Mouse (Mus musculus) adrenal gland, adult 18-20 months (tissue): ENCODE measurements at regions not wholly inside any gene's neighbourhood (a gene's known extent, or its start where the extent isn't known, plus 50 kb on each side); places are given as distances from the start of the nearest gene placed in this dataset.

Experiments
- DNase-seq, 2 experiments: peaks; one replicate each; pipeline ENCODE4 v3.0.0; 2021 to 2022; ENCODE audit warnings: low spot score in 2 of 2

DNA sequence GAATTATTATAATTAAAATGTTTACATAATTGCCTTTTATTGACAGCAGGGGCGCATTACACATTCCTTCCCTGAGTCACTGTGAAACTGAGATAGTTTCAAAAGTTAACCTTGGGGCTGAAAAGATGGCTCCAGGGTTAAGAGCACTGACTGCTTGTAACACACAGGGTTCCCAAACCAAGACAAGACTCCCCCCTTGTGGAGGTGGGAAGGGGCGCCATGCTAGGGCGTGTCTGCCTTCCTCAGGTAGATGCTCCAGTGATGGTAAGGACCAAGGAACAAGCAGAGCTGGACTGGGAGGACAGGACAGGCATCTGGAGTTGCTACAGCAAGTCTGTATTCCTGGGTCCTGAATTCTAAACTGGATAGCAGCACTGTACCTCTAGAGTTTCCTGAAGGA lies 351.9 kb downstream of the Tbc1d22a start:
- no peak for DNase-seq

- no peak for DNase-seq
Observed at GRCm38 (mm10) chr15:86574311-86574710, 360.1 kb downstream of the Tbc1d22a start.

DNA sequence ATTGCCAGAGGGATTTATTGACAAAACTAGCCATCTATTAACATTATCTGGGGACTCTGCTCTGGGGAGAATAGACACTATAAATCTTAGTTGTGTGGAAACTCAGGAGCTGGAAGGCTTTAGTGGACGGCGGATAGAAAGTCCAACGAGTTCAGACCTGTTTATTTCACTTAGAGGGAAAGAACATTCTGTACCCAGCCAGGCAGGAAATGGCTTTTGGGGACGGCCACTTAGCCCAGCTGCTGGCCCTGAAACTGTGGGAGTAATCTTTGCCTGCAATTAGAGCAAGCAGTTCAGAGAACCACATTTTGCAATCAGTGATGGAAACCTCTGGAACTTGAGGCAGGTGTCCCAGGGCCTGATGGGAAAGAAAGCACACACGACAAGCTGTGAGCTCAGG lies 362.4 kb downstream of the Tbc1d22a start:
- no peak for DNase-seq

DNA sequence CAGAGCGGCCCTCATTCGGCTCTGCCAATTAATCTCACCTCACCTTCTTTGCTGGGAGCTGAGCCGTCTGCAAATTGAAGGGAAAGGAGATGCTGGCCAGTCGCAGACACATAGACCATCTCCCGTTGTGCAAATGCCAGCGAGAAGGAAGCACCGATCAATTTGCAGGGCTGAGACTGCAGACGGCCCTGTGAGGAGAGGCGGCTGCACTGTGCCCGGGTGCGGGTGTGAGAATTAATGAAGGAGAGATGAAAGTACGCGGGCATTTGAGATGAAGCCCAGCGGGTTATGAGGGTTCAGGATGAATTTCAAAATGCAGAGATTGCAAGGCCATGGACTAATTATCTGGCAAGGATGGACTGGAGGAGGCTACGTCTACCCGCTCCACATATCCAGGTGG lies 364.4 kb downstream of the Tbc1d22a start:
- DNase-seq = no peak

- DNase-seq = no peak
Observed at GRCm38 (mm10) chr15:86582240-86583090, 368.2 kb downstream of the Tbc1d22a start.

GRCm38 (mm10) chr15:86585716-86586115 lies 371.5 kb downstream of the Tbc1d22a start:
- DNase-seq = no peak

GRCm38 (mm10) chr15:86587209-86587608 lies 372.9 kb downstream of the Tbc1d22a start:
- DNase-seq = no peak

DNA sequence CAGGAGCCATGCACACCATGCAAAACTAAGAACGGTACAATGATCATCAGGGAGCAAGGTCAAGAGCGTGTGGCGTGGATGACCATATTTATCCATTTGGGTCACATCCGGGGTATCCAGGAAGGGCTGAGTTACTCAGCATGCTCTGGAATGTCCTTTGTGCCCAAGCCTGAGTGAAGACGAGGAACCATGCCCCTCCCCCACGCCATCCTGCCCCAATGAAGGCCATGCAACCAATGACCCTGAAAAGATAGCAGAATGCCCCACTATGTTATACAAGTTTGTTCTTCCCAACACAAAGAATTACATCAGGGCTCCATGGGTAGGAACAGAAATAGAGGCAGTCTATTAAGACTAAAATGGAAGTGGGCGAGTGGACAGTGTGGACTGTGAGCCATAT lies 375.8 kb downstream of the Tbc1d22a start:
- no peak for DNase-seq

GRCm38 (mm10) chr15:86590896-86591295 lies 376.6 kb downstream of the Tbc1d22a start:
- DNase-seq = no peak

GRCm38 (mm10) chr15:86593404-86593803 lies 379.1 kb downstream of the Tbc1d22a start:
- DNase-seq = no peak

- DNase-seq = no peak
Observed at GRCm38 (mm10) chr15:86606411-86606810, 392.2 kb downstream of the Tbc1d22a start.

GRCm38 (mm10) chr15:86609692-86610091 lies 395.4 kb downstream of the Tbc1d22a start:
- no peak for DNase-seq

DNA sequence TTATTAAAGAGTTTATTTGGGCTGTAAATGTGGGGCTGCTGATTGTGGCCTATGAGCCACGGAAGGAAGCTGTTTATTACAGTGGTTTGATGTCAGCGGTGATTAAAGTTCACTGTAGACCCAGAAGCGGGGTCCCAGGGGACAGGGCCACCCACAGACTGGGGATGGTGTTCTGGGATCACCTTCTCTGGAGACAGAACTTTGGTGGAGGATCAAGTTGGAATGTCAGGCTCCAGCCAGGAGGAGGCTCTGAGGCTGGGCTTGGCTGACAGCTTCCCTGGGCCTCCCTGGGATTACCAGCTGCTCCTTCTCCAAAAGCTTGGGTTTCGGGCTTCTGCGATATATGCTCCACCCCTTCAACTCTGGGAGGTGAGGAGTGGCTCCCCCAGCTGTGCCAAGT lies 417.1 kb downstream of the Tbc1d22a start:
- no peak for DNase-seq

DNA sequence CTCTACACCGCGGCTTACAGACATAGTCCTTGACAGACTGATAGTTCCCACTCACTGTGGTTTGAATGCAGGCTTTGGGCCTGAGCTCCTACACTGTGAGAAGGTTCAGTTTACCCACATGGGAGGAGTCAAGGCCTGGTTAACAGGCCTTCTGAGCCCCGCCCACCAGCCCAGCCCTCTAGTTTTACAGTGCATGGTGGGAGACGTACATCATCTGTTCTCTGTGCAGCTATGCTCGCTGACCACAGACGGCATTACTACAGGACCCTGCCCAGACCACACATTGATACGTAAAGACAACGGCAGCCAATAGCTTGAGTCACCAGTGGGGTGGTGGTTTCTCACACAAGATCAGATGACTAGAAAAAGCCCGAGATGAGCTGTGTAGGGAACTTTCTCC lies 431.0 kb downstream of the Tbc1d22a start:
- DNase-seq = no peak

- DNase-seq = no peak
Observed at GRCm38 (mm10) chr15:86648131-86648530, 433.9 kb downstream of the Tbc1d22a start.

DNA sequence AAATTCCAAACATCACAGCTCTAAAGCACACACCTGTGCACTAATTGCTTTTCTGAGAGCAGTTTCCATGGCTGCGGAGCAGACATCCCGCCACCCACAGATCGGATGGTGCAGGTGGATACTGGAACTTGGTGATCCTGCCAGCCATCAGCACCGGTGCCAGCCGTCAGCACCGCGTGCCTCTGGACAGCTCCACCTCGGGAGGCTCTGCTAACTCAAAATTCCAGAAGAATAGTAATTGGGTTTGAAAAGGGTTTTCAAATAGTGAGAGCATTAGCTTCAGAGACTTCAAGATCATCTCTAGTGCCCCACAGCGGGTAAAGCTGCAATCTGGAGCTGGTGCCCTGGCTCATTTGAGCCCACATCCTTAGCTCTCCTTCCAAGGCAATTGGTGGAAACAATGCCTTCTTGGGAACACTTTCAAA lies 458.8 kb downstream of the Tbc1d22a start:
- DNase-seq = no peak

- no peak for DNase-seq
Observed at GRCm38 (mm10) chr15:86677016-86677415, 462.8 kb downstream of the Tbc1d22a start.

DNA sequence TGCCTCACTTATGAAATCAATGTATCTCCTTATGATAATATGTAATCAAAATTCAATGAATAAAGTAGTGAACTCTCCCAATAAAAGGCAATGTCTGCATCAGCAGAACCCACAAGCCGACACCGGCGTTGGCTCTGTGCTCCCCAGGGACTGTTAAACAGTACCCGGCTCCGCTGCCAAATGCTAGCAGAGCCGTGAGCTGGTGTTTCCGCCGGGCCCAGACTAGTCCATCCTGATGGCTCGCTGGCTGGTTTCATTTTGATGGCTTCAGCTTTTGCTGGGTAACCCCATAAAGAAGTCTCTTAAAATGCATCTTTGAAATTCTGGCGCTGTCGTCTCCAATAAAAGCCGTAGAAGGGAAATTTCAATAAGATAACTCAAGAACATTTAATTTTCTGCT lies 468.8 kb downstream of the Tbc1d22a start:
- no peak for DNase-seq

GRCm38 (mm10) chr15:86689694-86690093 lies 475.4 kb downstream of the Tbc1d22a start:
- DNase-seq = no peak

DNA sequence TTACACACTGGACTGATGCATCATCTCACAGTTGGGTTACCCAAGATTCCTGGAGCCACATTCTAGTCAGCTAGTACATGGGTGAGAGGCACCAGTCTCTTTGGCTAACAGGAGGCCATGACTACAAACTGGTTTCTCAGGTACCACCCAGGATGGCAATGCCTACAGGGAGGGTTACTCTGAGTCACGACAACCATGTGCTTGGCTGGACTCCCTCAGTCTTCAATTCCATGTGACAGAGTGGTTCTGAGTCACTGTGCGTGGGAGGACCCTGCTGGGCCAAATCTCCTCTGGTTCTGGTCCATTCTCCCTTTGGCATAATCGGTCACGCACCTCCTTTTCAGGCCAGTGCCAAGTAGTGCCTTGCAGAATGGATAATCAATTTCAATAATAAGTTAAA lies 482.5 kb downstream of the Tbc1d22a start:
- DNase-seq = no peak

DNA sequence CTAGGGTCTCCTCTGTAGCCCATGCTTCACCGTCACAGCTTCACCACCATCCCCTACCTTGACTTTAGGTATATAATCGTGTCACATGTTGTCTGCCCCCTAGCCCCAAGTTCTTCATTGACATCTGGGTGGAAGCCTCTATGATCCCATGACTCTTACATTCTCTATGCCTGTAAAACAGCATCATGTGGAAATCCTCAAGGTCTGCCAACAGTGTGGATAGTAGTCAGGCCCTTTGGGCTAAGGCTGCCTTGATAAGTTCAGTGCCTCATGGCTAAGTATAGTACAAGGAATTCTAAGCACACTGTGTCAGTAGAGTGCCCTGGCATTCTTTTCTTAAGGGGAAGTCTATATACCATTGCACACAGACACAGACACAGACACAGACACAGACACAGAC lies 496.2 kb downstream of the Tbc1d22a start:
- no peak for DNase-seq

DNA sequence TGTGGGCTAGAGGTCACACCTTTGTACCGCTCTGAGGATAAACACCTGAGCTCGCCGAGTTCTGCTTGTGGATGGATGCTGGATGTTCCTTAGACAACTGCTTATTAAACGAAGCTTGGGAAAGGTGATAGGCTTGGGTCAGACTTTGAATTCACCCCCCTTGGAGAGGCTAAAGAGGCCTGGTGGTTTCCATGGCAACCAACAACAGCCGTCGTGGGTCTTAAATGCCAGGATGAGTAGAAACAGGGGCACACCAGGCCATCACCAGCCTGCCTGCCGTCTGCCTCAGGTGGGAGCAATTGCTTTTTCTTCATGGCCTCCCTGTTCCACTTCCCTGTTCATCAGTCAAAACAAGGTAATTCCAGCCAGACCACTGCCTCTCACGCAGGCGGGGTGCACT lies 504.1 kb downstream of the Tbc1d22a start:
- no peak for DNase-seq

DNA sequence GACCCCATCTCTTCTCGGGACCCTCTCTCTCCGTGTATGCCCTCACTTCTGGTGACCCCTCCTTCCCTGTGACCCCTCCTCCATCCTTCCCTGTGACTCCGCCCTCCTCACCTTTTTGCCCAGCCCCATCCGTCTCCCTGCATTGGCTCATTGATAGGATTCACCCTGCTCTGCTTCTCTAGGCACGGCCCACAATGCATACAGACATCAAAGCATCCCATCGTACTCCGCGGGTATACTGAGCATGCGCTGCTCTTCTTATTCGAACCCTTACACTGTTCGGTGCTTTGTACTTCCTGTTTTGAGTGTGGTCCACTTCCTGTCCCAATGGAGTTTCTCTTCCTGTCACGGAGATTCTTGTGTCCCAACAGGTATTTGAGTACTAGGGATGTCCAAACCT lies 504.8 kb downstream of the Tbc1d22a start:
- DNase-seq = no peak
